Mouse (Mus musculus) megakaryocyte-erythroid progenitor cell, adult 5-6 weeks (primary cell): ENCODE data around the gene Fbxw7. TPM values are rescaled to one million over a fixed set of nuclear protein-coding genes. Genes with fewer than 3 reads are reported as not detected.

Source experiments
- ATAC-seq: replicated peaks from 2 replicates; pipeline ENCODE4 v1.8.0; 2016; ENCODE audit warnings: mild to moderate bottlenecking, inconsistent platforms; ENCODE audit not compliant: severe bottlenecking, poor library complexity, low FRiP score, low TSS enrichment
- total RNA-seq, 2 experiments: library from RNA; stranded (forward) in 1 of 2; stranded (reverse) in 1 of 2; fragments of 200-1000, 215-1000 nt in 1 of 2; fragments of >200 nt in 1 of 2; fragmentation: Nextera tagmentation in 1 of 2; gene quantifications; 2 replicates each; pipeline ENCODE4 v1.2.3; 2014 to 2017

Gene Fbxw7
- total RNA-seq, 2 experiments from 2014 or later = 10.6 to 18.9 TPM

DNA sequence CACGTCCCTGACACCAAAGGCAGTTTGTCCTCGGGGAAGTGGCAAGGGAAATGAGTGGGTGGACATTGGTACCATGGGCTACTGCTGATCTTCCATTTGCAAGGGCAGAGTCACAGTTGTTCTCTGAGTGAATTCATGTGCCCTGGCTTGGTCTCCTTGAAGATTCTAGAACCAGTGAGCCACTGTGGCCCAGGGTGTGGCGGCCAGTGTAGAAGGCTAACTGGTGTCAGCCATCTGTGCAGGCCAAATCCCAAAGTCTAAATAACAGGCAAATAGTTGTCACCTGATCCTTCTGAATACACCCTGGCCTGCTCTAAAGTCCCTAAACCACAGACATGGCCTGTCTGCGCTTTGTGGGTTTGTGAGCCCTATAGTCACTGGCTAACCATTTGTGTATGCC is 173.8 kb downstream of the Fbxw7 start:
- ATAC-seq = no peak

DNA sequence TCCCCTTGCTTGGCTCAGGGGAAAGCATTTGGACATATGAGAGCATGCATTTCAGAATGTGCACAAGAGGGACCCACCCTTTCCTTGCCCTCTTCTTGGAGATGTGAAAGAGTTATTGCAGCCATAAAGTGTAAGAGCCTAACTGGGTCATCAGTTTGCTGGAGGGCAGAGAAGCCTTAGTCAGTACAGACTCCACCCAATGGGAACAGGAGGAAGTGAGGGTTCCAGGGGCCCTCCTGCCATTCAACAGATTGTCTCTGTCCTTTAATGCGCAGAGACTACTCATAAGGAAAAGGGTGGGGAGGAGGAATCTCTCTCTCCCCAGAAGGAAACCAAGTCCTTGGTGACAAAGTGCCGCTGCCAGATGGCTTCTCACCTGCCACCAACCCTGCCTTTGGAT is 190.2 kb downstream of the Fbxw7 start:
- ATAC-seq = no peak

DNA sequence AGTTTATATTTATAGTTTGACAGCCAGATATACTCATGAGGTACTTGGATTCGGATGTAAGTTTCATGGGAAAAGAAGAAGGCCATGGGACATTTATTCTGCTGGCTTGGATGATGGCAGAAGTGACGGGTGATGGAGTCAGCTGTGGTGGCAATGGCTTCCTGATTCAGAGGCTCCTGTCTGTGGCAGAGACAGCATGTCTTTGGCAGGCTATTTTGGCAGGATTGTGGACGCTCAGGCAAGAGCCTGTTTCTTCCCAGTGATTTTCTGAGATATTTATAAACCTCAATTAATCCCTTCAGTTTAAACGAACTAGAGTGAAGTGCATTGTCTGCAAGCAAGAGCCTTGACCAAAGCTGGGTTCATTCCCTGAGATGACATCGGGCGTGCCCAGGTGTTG is 197.8 kb downstream of the Fbxw7 start:
- no peak for ATAC-seq

- no peak for ATAC-seq
Observed at GRCm38 (mm10) chr3:85015667-85016066, 200.6 kb downstream of the Fbxw7 start.

DNA sequence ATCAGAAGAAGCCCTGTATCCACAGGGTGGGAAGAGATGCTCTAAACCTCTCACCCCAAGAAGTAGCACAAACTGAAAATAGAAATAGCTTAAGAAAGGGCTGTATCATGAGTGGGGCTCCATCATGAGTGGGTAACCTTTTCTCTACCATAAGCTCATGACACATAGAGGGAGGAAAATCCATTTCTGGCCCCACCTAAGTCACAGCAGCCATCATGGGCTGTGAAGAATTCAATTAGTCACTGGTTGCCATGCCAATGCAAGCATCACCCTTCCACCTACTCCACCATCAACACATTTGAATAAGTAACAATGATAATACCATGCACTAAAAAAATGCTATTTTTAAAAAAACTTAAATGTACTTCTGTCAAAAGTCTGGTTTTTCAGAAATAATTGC is 205.1 kb downstream of the Fbxw7 start:
- no peak for ATAC-seq

DNA sequence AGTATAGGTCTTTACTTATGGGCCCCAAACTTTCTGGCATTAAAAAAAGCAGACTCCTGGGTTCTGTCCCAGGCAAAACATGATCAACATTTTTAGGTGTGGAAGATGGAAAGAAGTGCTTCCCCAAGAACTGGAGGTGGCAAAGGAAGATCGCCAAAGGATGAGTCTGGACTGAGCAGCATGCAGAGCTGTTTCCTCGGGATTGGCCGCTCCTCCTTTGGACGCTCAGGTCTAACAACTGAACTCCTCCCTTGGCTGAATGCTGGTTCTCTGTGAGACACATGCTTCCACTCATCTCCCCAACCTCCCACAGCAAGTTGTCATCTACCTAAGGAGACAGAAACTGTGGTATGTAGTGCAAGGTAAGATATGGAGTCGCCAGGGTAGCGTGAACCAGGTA is 206.7 kb downstream of the Fbxw7 start:
- no peak for ATAC-seq

DNA sequence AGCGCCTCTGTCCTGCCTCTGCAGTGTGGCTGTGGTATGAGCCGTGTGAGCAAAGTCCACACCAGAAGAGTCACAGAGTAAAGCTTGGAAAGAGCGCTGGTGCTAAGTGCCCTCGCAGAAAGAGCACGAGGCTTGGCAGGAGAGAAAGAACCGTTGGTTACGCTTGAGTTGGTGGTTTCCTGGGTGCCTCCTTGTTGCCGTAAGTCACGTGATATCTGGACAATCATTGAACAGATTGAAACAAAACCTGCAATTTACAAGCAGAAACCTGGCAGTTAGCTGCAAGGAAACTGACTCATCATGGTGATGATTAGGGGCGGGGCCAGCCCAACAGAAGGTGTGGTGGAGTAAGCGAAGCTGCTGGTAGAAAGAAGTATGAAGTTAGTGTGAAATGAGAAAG is 207.7 kb downstream of the Fbxw7 start:
- no peak for ATAC-seq

DNA sequence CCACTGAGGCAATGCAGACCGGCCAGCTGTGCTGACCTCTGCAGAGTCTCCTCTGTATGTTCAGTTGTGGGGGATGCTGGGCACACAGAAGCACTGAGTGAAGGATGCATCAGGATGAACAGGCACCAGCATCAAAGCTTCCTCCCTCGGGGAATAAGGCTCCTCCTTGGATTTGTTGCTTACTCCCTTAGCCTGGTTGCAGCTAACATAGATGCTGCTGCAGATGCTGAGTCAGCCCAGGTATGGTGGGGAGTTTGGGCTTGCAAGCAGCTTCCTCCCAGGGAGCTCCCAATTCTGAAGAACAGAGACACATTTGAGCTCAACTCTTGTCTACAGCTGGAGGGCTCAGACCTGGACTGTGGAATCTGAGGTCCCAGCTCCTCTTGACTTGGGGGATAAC is 209.2 kb downstream of the Fbxw7 start:
- ATAC-seq = no peak

DNA sequence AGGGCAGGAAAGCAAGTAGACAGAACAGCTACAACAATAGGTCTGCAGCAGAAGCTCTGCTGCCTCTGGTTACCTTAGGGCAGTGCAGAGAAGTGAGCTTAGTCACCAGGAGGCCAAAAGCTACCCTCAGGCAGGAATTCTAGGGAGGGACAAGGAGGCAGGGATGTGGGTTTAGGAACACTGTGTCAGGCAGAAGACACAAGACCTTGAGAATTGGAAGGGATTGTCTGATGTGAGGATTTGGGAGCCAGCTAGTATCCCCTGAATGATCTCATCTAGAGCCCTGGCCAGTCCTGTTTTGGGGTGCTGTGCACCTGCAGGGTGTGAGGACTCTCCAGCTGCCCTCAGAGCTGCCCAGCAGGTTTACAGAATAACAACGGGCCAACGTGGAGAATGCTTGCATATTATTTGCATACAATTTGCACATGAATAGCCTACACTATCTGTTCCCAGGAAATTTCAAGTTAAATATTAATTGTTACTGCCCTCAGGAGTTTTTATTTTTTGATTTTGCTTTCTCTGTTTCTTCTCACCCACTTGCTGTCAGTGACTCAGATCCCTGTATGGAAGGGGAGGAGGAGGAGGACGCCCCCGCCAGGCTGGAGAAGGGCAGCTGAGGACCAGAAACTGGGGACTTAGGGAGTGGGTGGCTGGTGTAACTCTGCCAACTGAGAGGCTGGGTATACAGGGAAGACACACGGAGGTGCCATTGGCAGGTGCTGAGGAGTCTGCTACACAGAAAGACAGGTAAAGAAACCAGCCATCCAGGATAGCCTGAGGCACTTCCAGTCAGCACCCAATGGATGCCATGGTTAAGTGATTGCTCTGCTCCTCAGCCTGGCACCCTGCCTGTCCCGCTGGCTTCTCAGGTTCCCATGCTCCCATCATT is 210.0 kb downstream of the Fbxw7 start:
- ATAC-seq = no peak

Other genes with a start within 250 kb of the Fbxw7 start
- gene Arfip1, start 232.6 kb upstream of the Fbxw7 start, total RNA-seq (2014; fragmentation: Nextera tagmentation) = 12.3 and 13.7 TPM in 2 replicates
- 13.7 and 43.1 TPM in 2 replicates for gene Arfip1, start 232.6 kb upstream of the Fbxw7 start, total RNA-seq (2017)
- gene Tigd4, start 221.7 kb upstream of the Fbxw7 start, total RNA-seq (2014; fragmentation: Nextera tagmentation) = not detected in 2 replicates
- gene Tigd4, start 221.7 kb upstream of the Fbxw7 start, total RNA-seq (2017) = not detected in 2 replicates
- gene Tmem154, start 149.1 kb upstream of the Fbxw7 start, total RNA-seq (2014; fragmentation: Nextera tagmentation) = 0.47 and 1.2 TPM in 2 replicates
- 0.19 and 20.9 TPM in 2 replicates for gene Tmem154, start 149.1 kb upstream of the Fbxw7 start, total RNA-seq (2017)